Mouse (Mus musculus): Measurements from ENCODE around the gene Dffa.

Dffa gene

DNA sequence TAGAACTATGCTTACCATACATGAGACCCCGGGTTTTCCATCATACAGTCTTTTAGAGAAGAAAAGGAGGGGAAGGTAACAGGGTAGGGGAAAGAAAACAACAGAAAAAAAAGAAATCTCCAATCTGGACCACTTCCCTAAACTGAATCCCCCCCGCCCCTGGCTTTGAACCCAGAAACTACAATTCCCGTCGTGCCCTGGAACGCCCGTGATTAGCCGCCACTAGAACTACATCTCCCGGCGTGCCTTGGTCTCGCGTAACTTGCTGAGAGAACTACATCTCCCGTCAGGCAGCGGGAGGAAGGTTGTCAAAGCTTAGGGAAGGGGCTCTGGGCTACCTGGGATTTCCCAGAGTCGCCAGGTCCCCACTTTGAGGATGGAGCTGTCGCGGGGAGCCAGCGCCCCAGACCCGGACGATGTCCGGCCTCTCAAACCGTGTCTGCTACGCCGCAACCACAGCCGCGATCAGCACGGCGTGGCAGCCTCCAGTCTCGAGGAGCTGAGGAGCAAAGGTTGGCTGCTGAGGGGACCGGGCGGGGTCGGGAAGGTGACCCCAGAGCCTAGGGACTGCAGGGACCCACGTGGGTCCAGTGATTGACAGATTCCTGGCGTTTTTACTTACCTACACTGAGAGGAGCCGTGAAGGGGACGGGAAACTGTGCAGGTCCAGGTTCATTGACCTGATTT, at the start of gene Dffa:
Gene Dffa (plus strand): TSS at position 272 of the 687 bp plus-strand sequence.
- in situ Hi-C loops (cut with MboI, MseI), result loop anchor here in 1 of 2 experiments (10.0 kb wide), 1 partner anchor 1311 kb away; no protein-coding TSS in a partner anchor

GRCm38 (mm10) chr4:149055847-149056246, 48.1 kb upstream of the Dffa start:
- in situ Hi-C loops (cut with MboI, MseI), result loop anchor here (10.0 to 25.0 kb wide), 2 partner anchors 319 to 1339 kb away; no protein-coding TSS in a partner anchor

GRCm38 (mm10) chr4:149056957-149057356, 47.0 kb upstream of the Dffa start:
- in situ Hi-C loops (cut with MboI, MseI), result loop anchor here (10.0 to 25.0 kb wide), 2 partner anchors 320 to 1338 kb away; no protein-coding TSS in a partner anchor

- in situ Hi-C loops (cut with MboI, MseI), result loop anchor here (10.0 to 25.0 kb wide), 2 partner anchors 320 to 1337 kb away; no protein-coding TSS in a partner anchor
Observed at GRCm38 (mm10) chr4:149057470-149057869, 46.5 kb upstream of the Dffa start.

DNA sequence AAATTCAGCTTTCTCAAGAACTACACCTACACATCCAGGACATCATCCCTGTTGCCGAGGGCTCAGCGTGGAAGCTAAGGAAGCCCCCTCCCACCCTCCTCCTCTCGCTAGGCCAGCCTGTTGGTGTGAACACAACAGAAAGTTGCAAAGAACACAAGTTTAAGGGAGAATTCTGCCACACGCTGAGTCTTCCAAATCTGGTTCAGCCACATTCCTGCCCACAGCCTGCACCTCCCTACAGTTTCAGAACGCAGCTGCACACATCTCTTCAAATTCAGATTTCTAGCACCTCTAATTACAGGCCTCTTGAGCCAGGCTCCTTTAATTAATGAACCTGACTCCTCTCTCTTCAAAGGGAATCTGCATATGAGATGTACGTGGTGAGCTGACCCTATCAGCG, 45.6 kb upstream of the Dffa start:
- in situ Hi-C loops (cut with MboI, MseI), result loop anchor here (10.0 to 25.0 kb wide), 2 partner anchors 321 to 1337 kb away; no protein-coding TSS in a partner anchor

- in situ Hi-C loops (cut with MboI, MseI), result loop anchor here (10.0 to 25.0 kb wide), 2 partner anchors 322 to 1335 kb away; no protein-coding TSS in a partner anchor
Observed at GRCm38 (mm10) chr4:149059713-149060112, 44.2 kb upstream of the Dffa start.

- in situ Hi-C loops (cut with MboI, MseI), result loop anchor here in 1 of 2 experiments (25.0 kb wide), 1 partner anchor 324 kb away; no protein-coding TSS in a partner anchor
Observed at GRCm38 (mm10) chr4:149060621-149061431, 43.1 kb upstream of the Dffa start.

DNA sequence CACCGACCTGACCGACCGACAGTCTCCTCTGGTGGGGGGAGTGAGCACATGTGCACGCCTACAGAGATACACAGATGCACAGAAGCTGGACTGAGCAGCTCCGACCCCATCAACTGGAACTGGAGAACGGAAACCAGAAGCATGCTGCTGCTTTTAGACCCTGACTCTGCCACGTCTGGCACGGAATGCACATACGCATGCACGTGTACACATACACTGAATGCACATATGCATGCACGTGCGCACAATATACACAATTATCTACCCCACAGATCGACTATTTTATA, 42.6 kb upstream of the Dffa start:
- in situ Hi-C loops (cut with MboI, MseI), result loop anchor here in 1 of 2 experiments (25.0 kb wide), 1 partner anchor 324 kb away; no protein-coding TSS in a partner anchor

GRCm38 (mm10) chr4:149062406-149063318, 41.3 kb upstream of the Dffa start:
- in situ Hi-C loops (cut with MboI, MseI), result loop anchor here in 1 of 2 experiments (25.0 kb wide), 1 partner anchor 325 kb away; no protein-coding TSS in a partner anchor

DNA sequence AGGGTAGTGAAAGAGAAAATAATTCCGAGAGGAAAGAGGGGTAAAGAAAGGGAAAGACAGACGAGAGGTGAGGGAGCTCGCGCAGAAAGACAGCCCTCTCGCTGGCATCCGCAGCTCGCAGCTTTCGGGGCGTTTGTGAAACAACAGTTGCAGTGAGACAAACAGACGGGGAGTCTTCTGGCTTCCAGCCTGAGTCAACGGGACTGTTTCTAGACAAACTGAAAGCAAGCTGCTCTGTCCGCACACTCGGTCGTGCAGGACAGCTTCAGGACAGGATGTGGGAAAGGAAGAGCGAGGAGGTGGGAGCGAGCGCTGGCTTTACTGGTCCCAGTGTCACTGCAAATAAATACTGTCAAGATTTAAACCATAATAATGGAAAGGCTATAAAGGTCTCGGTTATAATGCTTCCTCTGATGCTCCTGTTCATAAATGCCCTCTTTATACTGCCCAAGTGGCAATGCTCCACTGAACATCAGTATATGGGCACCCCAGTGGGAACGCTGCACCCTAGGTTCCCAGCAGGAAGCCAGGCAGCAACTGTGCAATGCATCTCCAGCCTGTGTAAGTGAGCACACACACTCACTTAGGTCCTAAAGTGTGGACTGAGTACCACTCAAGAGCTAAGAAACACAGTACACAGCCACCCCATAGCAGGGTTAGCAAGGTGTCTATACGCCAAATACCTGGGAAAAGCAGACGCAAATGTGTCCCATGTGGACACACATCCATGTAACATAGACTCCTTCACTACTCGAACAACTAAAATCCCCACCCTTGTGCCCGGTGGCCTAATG, 39.7 kb upstream of the Dffa start:
- in situ Hi-C loops (cut with MboI, MseI), result loop anchor here in 1 of 2 experiments (25.0 kb wide), 1 partner anchor 327 kb away; no protein-coding TSS in a partner anchor

DNA sequence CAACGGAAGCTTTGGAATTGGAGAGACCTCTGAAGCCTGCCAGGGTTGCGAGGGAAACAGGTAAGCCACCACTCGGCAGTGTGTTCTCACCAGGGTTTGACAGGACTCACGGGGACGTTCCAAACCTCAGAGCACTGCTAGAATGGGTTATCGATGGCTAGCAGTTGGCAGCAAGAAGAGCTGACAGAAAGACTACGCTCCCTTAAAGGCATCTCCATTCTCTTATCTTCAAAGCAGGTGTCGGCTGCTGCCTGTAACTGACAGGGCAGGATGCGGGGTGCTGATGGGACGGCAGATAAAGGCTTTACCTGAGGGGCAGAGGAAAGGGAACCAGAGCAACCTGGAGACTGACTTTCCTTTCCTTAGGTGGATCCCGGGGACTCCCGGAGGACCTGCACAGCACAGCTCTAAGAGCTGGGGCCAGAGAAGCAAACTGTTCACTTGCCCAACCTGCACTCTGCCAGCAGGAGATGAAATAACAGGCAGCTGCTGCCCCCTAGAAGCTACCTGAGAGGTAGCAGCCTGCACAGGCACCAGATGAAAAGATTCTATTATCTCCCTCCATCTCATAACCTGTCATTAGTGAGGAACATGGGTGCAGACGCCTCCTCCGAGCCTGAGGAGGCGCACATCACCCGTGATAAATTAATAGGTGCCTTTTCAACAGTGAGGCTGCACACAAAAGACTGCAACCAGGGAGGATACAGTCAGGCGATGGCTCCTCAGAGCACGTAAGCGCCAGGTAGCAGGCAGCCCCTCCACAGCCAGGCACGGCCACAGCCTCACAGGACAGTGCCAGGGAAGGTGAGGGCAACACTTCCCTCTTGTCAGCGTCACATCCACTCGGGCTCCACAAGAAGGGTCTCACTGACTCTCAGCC, 37.0 kb upstream of the Dffa start:
- in situ Hi-C loops (cut with MboI, MseI), result loop anchor here in 1 of 2 experiments (25.0 kb wide), 1 partner anchor 330 kb away; no protein-coding TSS in a partner anchor

DNA sequence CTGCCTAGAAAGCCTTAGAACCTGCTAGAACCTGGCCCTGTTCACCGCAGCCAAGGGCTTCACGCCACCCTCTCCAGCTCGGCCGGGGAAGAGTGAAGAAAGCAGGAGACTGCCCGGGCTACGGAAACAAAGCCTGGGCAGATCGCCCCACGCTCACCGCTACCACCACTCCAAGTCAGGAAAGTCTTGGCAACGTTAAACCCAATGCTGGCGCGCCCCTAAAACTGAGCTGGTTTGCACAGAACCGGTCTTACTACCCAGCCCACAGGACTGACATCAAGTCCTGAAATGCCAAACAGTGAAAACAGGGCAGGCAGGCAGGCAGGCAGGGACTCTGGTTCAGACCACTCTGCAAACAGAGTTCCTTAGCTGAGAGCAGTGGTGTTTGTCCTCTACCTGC, 28.9 kb upstream of the Dffa start:
- in situ Hi-C loops (cut with MboI, MseI), result loop anchor here in 1 of 2 experiments (10.0 kb wide), 1 partner anchor 370 kb away; no protein-coding TSS in a partner anchor

- in situ Hi-C loops (cut with MboI, MseI), result loop anchor here in 1 of 2 experiments (10.0 kb wide), 1 partner anchor 371 kb away; no protein-coding TSS in a partner anchor
Observed at GRCm38 (mm10) chr4:149075871-149076575, 27.9 kb upstream of the Dffa start.

- in situ Hi-C loops (cut with MboI, MseI), result loop anchor here in 1 of 2 experiments (10.0 kb wide), 1 partner anchor 373 kb away; no protein-coding TSS in a partner anchor
Observed at GRCm38 (mm10) chr4:149078261-149078660, 25.7 kb upstream of the Dffa start.

- in situ Hi-C loops (cut with MboI, MseI), result loop anchor here in 1 of 2 experiments (10.0 kb wide), 1 partner anchor 375 kb away; no protein-coding TSS in a partner anchor
Observed at GRCm38 (mm10) chr4:149079629-149080028, 24.3 kb upstream of the Dffa start.

GRCm38 (mm10) chr4:149080111-149080510, 23.8 kb upstream of the Dffa start:
- in situ Hi-C loops (cut with MboI, MseI), result no loop called here

GRCm38 (mm10) chr4:149081528-149081927, 22.4 kb upstream of the Dffa start:
- in situ Hi-C loops (cut with MboI, MseI), result no loop called here

GRCm38 (mm10) chr4:149085381-149085780, 18.6 kb upstream of the Dffa start:
- in situ Hi-C loops (cut with MboI, MseI), result no loop called here
